Mouse (Mus musculus) CH12.LX (cell line): Measurements from ENCODE around the gene Ppfibp2. TPM values are rescaled to one million over a fixed set of nuclear protein-coding genes. Genes with fewer than 3 reads are reported as not detected.

Source experiments
- DNase-seq: peaks from one replicate; pipeline ENCODE4 v3.0.0-alpha.2; 2013; ENCODE audit errors: extremely low read depth
- H3K27ac ChIP-seq: 2 replicates; pipeline ENCODE4 v1.5.1; 2012; ENCODE audit warnings: low read depth, mild to moderate bottlenecking, control low read depth, moderate library complexity; ENCODE audit not compliant: insufficient read depth
- H3K27me3 ChIP-seq: replicated peaks from 2 replicates; pipeline ENCODE3; 2012; ENCODE audit warnings: inconsistent platforms
- H3K36me3 ChIP-seq, 2 experiments: replicated peaks in 1 of 2; 2 replicates each; pipeline versions ENCODE3 to v1.6.1; 2012; ENCODE audit warnings: inconsistent platforms in 1 of 2, low read length in 1 of 2, mild to moderate bottlenecking in 1 of 2, mixed read lengths in 1 of 2, moderate library complexity in 1 of 2; ENCODE audit not compliant: control insufficient read depth in 1 of 2, insufficient read depth in 1 of 2
- H3K4me1 ChIP-seq, 2 experiments: 2 replicates each; pipeline ENCODE4 v1.6.1; 2012; ENCODE audit warnings: inconsistent platforms in 1 of 2, moderate library complexity in 1 of 2; ENCODE audit not compliant: insufficient read depth in 2 of 2, control insufficient read depth in 1 of 2
- H3K4me2 ChIP-seq: 2 replicates; pipeline ENCODE4 v1.6.1; 2012; ENCODE audit warnings: low read depth, mild to moderate bottlenecking, control low read depth; ENCODE audit not compliant: poor library complexity, insufficient read depth, severe bottlenecking
- H3K4me3 ChIP-seq, 3 experiments: fragments of 150-350 bp in 1 of 3; sonication (generic) in 1 of 3; replicated peaks in 1 of 3; 2 replicates each; pipeline versions ENCODE3 to v1.5.1; 2011 to 2012; ENCODE audit warnings: low read depth in 2 of 3, low read length in 2 of 3, mild to moderate bottlenecking in 2 of 3, moderate library complexity in 2 of 3, control low read depth in 1 of 3, improper control_type of control experiment in 1 of 3, inconsistent platforms in 1 of 3, mixed read lengths in 1 of 3; ENCODE audit not compliant: poor library complexity in 1 of 3
- H3K79me2 ChIP-seq: replicated peaks from 2 replicates; pipeline ENCODE4 v1.6.1; 2012; ENCODE audit warnings: mild to moderate bottlenecking, moderate library complexity; ENCODE audit not compliant: control insufficient read depth, poor library complexity, insufficient read depth, severe bottlenecking; ENCODE audit errors: extremely low read depth
- H3K9ac ChIP-seq: 2 replicates; pipeline ENCODE4 v1.6.1; 2012; ENCODE audit warnings: low read depth, mild to moderate bottlenecking, control low read depth, moderate library complexity; ENCODE audit not compliant: insufficient read depth
- H3K9me3 ChIP-seq: replicated peaks from 2 replicates; pipeline ENCODE3; 2012; ENCODE audit warnings: low read length, inconsistent platforms, mixed read lengths
- CHD1 ChIP-seq: IDR thresholded peaks from 2 replicates; pipeline ENCODE4 v1.6.1; 2012; ENCODE audit warnings: low read depth, low read length, improper control_type of control experiment, inconsistent platforms
- CHD2 ChIP-seq: IDR thresholded peaks from 2 replicates; pipeline ENCODE4 v1.6.1; 2011; ENCODE audit warnings: low read length, improper control_type of control experiment
- CTCF ChIP-seq, 2 experiments: IDR thresholded peaks in 1 of 2; conservative IDR thresholded peaks in 1 of 2; 2 replicates each; pipeline ENCODE4 v1.5.1; 2011 to 2012; ENCODE audit warnings: low read depth in 2 of 2, low read length in 2 of 2, improper control_type of control experiment in 1 of 2, inconsistent platforms in 1 of 2, mild to moderate bottlenecking in 1 of 2, moderate library complexity in 1 of 2
- E2F4 ChIP-seq: IDR thresholded peaks from 2 replicates; pipeline ENCODE4 v1.6.1; 2011; ENCODE audit warnings: low read depth, low read length, improper control_type of control experiment; ENCODE audit not compliant: insufficient replicate concordance
- ELF1 ChIP-seq: IDR thresholded peaks from 2 replicates; pipeline ENCODE4 v1.6.1; 2014; ENCODE audit warnings: low read depth, mild to moderate bottlenecking, inconsistent platforms, low read length, improper control_type of control experiment
- EP300 ChIP-seq: IDR thresholded peaks from 2 replicates; pipeline ENCODE4 v1.6.1; 2011; ENCODE audit warnings: low read length, improper control_type of control experiment
- ETS1 ChIP-seq: conservative IDR thresholded peaks from 2 replicates; pipeline ENCODE4 v1.6.1; 2012; ENCODE audit warnings: low read depth, mild to moderate bottlenecking, inconsistent platforms, low read length, improper control_type of control experiment, moderate library complexity
- GABPA ChIP-seq: IDR thresholded peaks from 2 replicates; pipeline ENCODE4 v1.6.1; 2012; ENCODE audit warnings: low read depth, low read length, improper control_type of control experiment, inconsistent platforms; ENCODE audit not compliant: insufficient replicate concordance
- HCFC1 ChIP-seq: IDR thresholded peaks from 2 replicates; pipeline ENCODE4 v1.6.1; 2012; ENCODE audit warnings: low read depth, mild to moderate bottlenecking, inconsistent platforms, low read length, improper control_type of control experiment
- IRF4 ChIP-seq: IDR thresholded peaks from 2 replicates; pipeline ENCODE4 v1.6.1; 2014; ENCODE audit warnings: low read depth, mild to moderate bottlenecking, inconsistent platforms, low read length, improper control_type of control experiment
- JUN ChIP-seq: IDR thresholded peaks from 2 replicates; pipeline ENCODE4 v1.6.1; 2011; ENCODE audit warnings: low read depth, mild to moderate bottlenecking, low read length, improper control_type of control experiment, moderate library complexity; ENCODE audit not compliant: insufficient read depth
- JUND ChIP-seq: conservative IDR thresholded peaks from 2 replicates; pipeline ENCODE4 v1.6.1; 2011; ENCODE audit warnings: low read depth, low read length, improper control_type of control experiment
- MAX ChIP-seq: IDR thresholded peaks from 2 replicates; pipeline ENCODE4 v1.6.1; 2011; ENCODE audit warnings: low read length, improper control_type of control experiment
- MAZ ChIP-seq: IDR thresholded peaks from 2 replicates; pipeline ENCODE4 v1.6.1; 2012; ENCODE audit warnings: low read depth, mild to moderate bottlenecking, inconsistent platforms, low read length, improper control_type of control experiment, moderate library complexity
- MEF2A ChIP-seq: IDR thresholded peaks from 2 replicates; pipeline ENCODE4 v1.6.1; 2014; ENCODE audit warnings: low read depth, mild to moderate bottlenecking, inconsistent platforms, low read length, improper control_type of control experiment, borderline replicate concordance
- MXI1 ChIP-seq: IDR thresholded peaks from 2 replicates; pipeline ENCODE4 v1.6.1; 2011; ENCODE audit warnings: mild to moderate bottlenecking, low read depth, low read length, improper control_type of control experiment
- MYC ChIP-seq: IDR thresholded peaks from 2 replicates; pipeline ENCODE4 v1.6.1; 2011; ENCODE audit warnings: low read depth, mild to moderate bottlenecking, improper control_type of control experiment, low read length
- NELFE ChIP-seq: IDR thresholded peaks from 2 replicates; pipeline ENCODE4 v1.6.1; 2011; ENCODE audit warnings: low read depth, low read length, improper control_type of control experiment
- NRF1 ChIP-seq: IDR thresholded peaks from 2 replicates; pipeline ENCODE4 v1.6.1; 2014; ENCODE audit warnings: low read depth, mild to moderate bottlenecking, inconsistent platforms, low read length, improper control_type of control experiment, moderate library complexity
- PAX5 ChIP-seq: IDR thresholded peaks from 2 replicates; pipeline ENCODE4 v1.6.1; 2012; ENCODE audit warnings: low read length, inconsistent platforms, mixed read lengths
- POLR2A ChIP-seq: IDR thresholded peaks from 2 replicates; pipeline ENCODE4 v1.6.1; 2011; ENCODE audit warnings: low read depth, mild to moderate bottlenecking, improper control_type of control experiment, low read length
- POLR2AphosphoS2 ChIP-seq: IDR thresholded peaks from 2 replicates; pipeline ENCODE4 v1.6.1; 2011; ENCODE audit warnings: low read depth, low read length, improper control_type of control experiment
- RAD21 ChIP-seq: IDR thresholded peaks from 2 replicates; pipeline ENCODE4 v1.6.1; 2011; ENCODE audit warnings: low read depth, mild to moderate bottlenecking, low read length, improper control_type of control experiment, moderate library complexity
- RCOR1 ChIP-seq: conservative IDR thresholded peaks from 2 replicates; pipeline ENCODE4 v1.6.1; 2012; ENCODE audit warnings: low read depth, mild to moderate bottlenecking, inconsistent platforms, low read length, improper control_type of control experiment
- SIN3A ChIP-seq: IDR thresholded peaks from 2 replicates; pipeline ENCODE4 v1.6.1; 2012; ENCODE audit warnings: low read length, improper control_type of control experiment, inconsistent platforms
- SMC3 ChIP-seq: IDR thresholded peaks from 2 replicates; pipeline ENCODE4 v1.6.1; 2011; ENCODE audit warnings: low read depth, low read length, improper control_type of control experiment
- TCF12 ChIP-seq: IDR thresholded peaks from 2 replicates; pipeline ENCODE4 v1.6.1; 2014; ENCODE audit warnings: low read depth, mild to moderate bottlenecking, inconsistent platforms, low read length, improper control_type of control experiment
- UBTF ChIP-seq: IDR thresholded peaks from 2 replicates; pipeline ENCODE4 v1.6.1; 2012; ENCODE audit warnings: low read depth, mild to moderate bottlenecking, inconsistent platforms, low read length, improper control_type of control experiment, moderate library complexity
- USF2 ChIP-seq: conservative IDR thresholded peaks from 2 replicates; pipeline ENCODE4 v1.6.1; 2011; ENCODE audit warnings: low read depth, low read length, improper control_type of control experiment
- ZC3H11A ChIP-seq: IDR thresholded peaks from 2 replicates; pipeline ENCODE4 v1.6.1; 2012; ENCODE audit warnings: low read depth, mild to moderate bottlenecking, inconsistent platforms, low read length, improper control_type of control experiment
- ZMIZ1 ChIP-seq: IDR thresholded peaks from 2 replicates; pipeline ENCODE4 v1.6.1; 2012; ENCODE audit warnings: low read depth, mild to moderate bottlenecking, inconsistent platforms, low read length, improper control_type of control experiment
- ZNF384 ChIP-seq: IDR thresholded peaks from 2 replicates; pipeline ENCODE4 v1.6.1; 2012; ENCODE audit warnings: low read depth, low read length, improper control_type of control experiment, inconsistent platforms
- dilution Hi-C: fragments of 300-500 bp; cut with MboI; formaldehyde crosslinking; loops from 2 replicates; pipeline ENCODE4 v1.14.3; 2020; ENCODE audit warnings: low sequenced_read_pairs; ENCODE audit not compliant: extremely low pct_unique_long_range_greater_than_20kb, extremely low pct_ligation_motif_present
- in situ Hi-C: fragments of 300-500 bp; cut with MboI; formaldehyde crosslinking; loops from 3 replicates; pipeline ENCODE4 v1.14.3; 2019; ENCODE audit warnings: low sequenced_read_pairs, low pct_ligation_motif_present, low pct_unique_long_range_greater_than_20kb, mixed read lengths
- polyA plus RNA-seq: library from polyadenylated mRNA; unstranded; fragments of >175 nt; gene quantifications from 2 replicates; pipeline ENCODE4 v1.2.1, GENCODE M21; 2012; ENCODE audit warnings: low read depth; ENCODE audit not compliant: insufficient read length
- total RNA-seq, 2 experiments: library from RNA; depleted of rRNA; stranded (reverse); fragments of 300-350 nt in 1 of 2; fragments of >200 nt in 1 of 2; gene quantifications; 2 replicates each; pipeline ENCODE4 v1.2.3; 2012 to 2014

Gene Ppfibp2
- total and polyA plus RNA-seq, 3 experiments = 30.2 to 40.3 (median 40.2) TPM

GRCm38 (mm10) chr7:107787977-107788620, 193.1 kb downstream of the Ppfibp2 start:
- DNase-seq = peak; percentile 44
- dilution Hi-C loops (no loop called here), in situ Hi-C loops (no loop called here)
- peak; percentile 48 for TF ChIP-seq SMC3
- TF ChIP-seq CTCF (conservative IDR thresholded peaks at IDR 0.05 in 1 of 2, IDR thresholded peaks at IDR 0.05 in 1 of 2; ENCODE audit: low read depth in 2 of 2, low read length in 2 of 2) = peak; percentile 71 to 81
- no peak for TF ChIP-seq ETS1
- TF ChIP-seq CHD2 = no peak
- TF ChIP-seq RAD21 = peak; percentile 77
- TF ChIP-seq NELFE = no peak
- no peak overlapping the region for H3K9ac ChIP-seq
- no peak overlapping the region for H3K4me2 ChIP-seq
- no peak overlapping the region for H3K27ac ChIP-seq
- no peaks in the 10 kb centered on the region for H3K36me3 ChIP-seq
- no peaks in the 10 kb centered on the region for H3K27me3 ChIP-seq
- H3K4me3 ChIP-seq = no peak overlapping the region
- H3K79me2 ChIP-seq = no peaks in the 10 kb centered on the region
- H3K4me1 ChIP-seq = no peaks in the 10 kb centered on the region
- no peaks in the 10 kb centered on the region for H3K9me3 ChIP-seq

GRCm38 (mm10) chr7:107796500-107796899, 201.5 kb downstream of the Ppfibp2 start:
- dilution Hi-C loops = no loop called here
- Histone ChIP-seq H3K36me3 (no peaks in the 10 kb centered on the region), H3K9me3 (no peaks in the 10 kb centered on the region), H3K27ac (no peak overlapping the region), H3K4me3 (no peak overlapping the region), H3K27me3 (no peaks in the 10 kb centered on the region), H3K4me2 (no peak overlapping the region), H3K9ac (no peak overlapping the region), H3K4me1 (peaks cover 2 to 11% of the 10 kb centered on the region in 2 experiments; a peak in 3 of 4 replicates), H3K79me2 (no peaks in the 10 kb centered on the region)
- DNase-seq = peak; percentile 79
- in situ Hi-C loops = no loop called here
- TF ChIP-seq EP300 (peak; percentile 58), UBTF (no peak), POLR2AphosphoS2 (no peak), CHD2 (no peak), ETS1 (peak; percentile 42; the same call in 1 of the 2 replicates), USF2 (no peak), CTCF (conservative IDR thresholded peaks at IDR 0.05 in 1 of 2, IDR thresholded peaks at IDR 0.05 in 1 of 2; ENCODE audit: low read depth in 2 of 2, low read length in 2 of 2) (no peak), RCOR1 (no peak), SIN3A (no peak), HCFC1 (0 out of 2 replicates have a peak, but pooled peaks have one; percentile 14), MAX (no peak), ZNF384 (no peak), TCF12 (no peak), JUN (no peak), ZC3H11A (no peak), ELF1 (no peak), NELFE (no peak), PAX5 (no peak), NRF1 (no peak), JUND (no peak), MXI1 (no peak), MAZ (no peak), RAD21 (no peak), E2F4 (no peak), POLR2A (no peak), ZMIZ1 (no peak), MYC (no peak), SMC3 (no peak), GABPA (no peak), IRF4 (0 out of 2 replicates have a peak, but pooled peaks have one; percentile 18), MEF2A (no peak), CHD1 (no peak)
